Mouse (Mus musculus): ENCODE measurements around the gene Rbpjl. TPM values are rescaled to one million over a fixed set of nuclear protein-coding genes. Genes with fewer than 3 reads are reported as not detected.
A peak's percentile ranks its signal among the peaks of the same experiment; 100 is the strongest.

The Rbpjl gene
- polyA plus RNA-seq, 1 experiment from 2014 or later = not detected

DNA sequence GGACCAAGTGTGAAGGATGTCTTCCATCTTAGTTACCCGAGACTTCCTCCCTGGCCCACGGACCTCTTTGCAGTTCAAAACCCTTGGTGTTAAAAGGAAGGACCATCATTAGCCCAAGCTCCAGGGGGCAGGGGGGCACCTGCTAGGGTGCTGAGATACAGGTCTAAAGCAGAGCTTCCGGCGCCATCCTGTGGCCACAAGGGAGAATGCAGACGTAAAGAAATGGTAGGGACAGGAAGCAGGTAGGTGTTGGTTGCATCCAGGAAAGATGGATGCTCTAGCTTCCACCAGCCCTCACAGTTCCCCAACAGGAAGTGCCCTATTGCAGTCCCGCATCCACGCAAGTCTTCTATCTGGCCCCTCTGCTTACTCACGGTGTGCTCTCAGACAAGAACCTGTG lies 16.0 kb upstream of the Rbpjl start:
- Histone ChIP-seq H3K9ac (ENCODE audit: low read length) (no peak overlapping the region), H3K4me2 (ENCODE audit: low read length) (no peak overlapping the region), H3K27me3 (replicated peaks; ENCODE audit: control insufficient read depth, insufficient read depth, low read length) (0 out of 2 replicates have a peak, but pooled peaks cover 3% of the 10 kb centered on the region), H3K4me3 (ENCODE audit: low read depth, low read length) (no peak overlapping the region), H3K36me3 (ENCODE audit: control insufficient read depth, insufficient read depth, low read length) (no peaks in the 10 kb centered on the region), H3K27ac (ENCODE audit: low read depth, low read length) (no peak overlapping the region), H3K4me1 (ENCODE audit: control insufficient read depth, insufficient read depth, low read length) (peaks cover 2% of the 10 kb centered on the region; the same call in 1 of the 2 replicates), H3K9me3 (replicated peaks; ENCODE audit: control insufficient read depth, low read length) (no peaks in the 10 kb centered on the region)
- WGBS = 18% methylated on average over 8 of the region's 8 CpGs
- DNase-seq (ENCODE audit: low spot score) (no peak), ATAC-seq (no peak)

DNA sequence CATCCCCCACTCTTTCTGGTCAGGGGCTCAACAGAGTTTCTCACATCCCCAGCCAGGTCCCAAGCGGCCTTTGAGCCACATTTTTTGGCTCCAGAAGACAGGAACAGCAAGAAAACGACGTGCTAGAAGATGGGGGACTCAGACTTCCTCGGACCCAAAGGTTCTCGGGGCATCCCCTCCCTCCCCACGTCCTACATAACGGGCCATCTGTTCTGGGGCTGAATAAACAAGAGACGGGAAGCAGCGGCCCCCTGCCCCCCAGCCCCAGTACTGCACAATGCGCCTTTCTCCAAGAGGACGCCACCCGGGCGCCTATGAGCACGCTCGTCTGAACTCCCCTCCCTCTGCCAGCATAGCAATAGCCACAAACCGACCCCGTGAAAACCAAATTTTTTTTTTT lies 13.9 kb upstream of the Rbpjl start, which contains the start of gene Slpi:
Gene Slpi, minus strand, starts transcription at position 76 of the 400 bp plus-strand sequence.
- H3K27me3 ChIP-seq (replicated peaks; ENCODE audit: control insufficient read depth, insufficient read depth, low read length) = 0 out of 2 replicates have a peak, but pooled peaks cover 9% of the 10 kb centered on the region
- no peaks in the 10 kb centered on the region for H3K36me3 ChIP-seq (ENCODE audit: control insufficient read depth, insufficient read depth, low read length)
- H3K4me3 ChIP-seq (ENCODE audit: low read depth, low read length) = peak within 1 kb of the TSS; percentile 37
- ATAC-seq (peak; percentile 70), DNase-seq (ENCODE audit: low spot score) (peak; percentile 60)
- H3K27ac ChIP-seq (ENCODE audit: low read depth, low read length) = no peak within 1 kb of the TSS
- H3K4me1 ChIP-seq (ENCODE audit: control insufficient read depth, insufficient read depth, low read length) = peaks cover 2% of the 10 kb centered on the region; the same call in 1 of the 2 replicates
- under 1% methylated on average over 17 of the region's 17 CpGs for WGBS
- H3K4me2 ChIP-seq (ENCODE audit: low read length) = peak within 1 kb of the TSS; percentile 60
- H3K9me3 ChIP-seq (replicated peaks; ENCODE audit: control insufficient read depth, low read length) = no peaks in the 10 kb centered on the region
- peak within 1 kb of the TSS; percentile 56; the same call in 1 of the 2 replicates for H3K9ac ChIP-seq (ENCODE audit: low read length)

GRCm38 (mm10) chr2:164389499-164389898 lies 13.4 kb upstream of the Rbpjl start:
- Histone ChIP-seq H3K36me3 (ENCODE audit: control insufficient read depth, insufficient read depth, low read length) (no peaks in the 10 kb centered on the region), H3K9me3 (replicated peaks; ENCODE audit: control insufficient read depth, low read length) (no peaks in the 10 kb centered on the region), H3K4me1 (ENCODE audit: control insufficient read depth, insufficient read depth, low read length) (peaks cover 2% of the 10 kb centered on the region; the same call in 1 of the 2 replicates), H3K4me2 (ENCODE audit: low read length) (peak overlapping the region; percentile 60), H3K9ac (ENCODE audit: low read length) (peak overlapping the region; percentile 56; the same call in 1 of the 2 replicates), H3K4me3 (ENCODE audit: low read depth, low read length) (peak overlapping the region; percentile 37), H3K27ac (ENCODE audit: low read depth, low read length) (no peak overlapping the region), H3K27me3 (replicated peaks; ENCODE audit: control insufficient read depth, insufficient read depth, low read length) (0 out of 2 replicates have a peak, but pooled peaks cover 9% of the 10 kb centered on the region)
- WGBS = 0% methylated on average over 29 of the region's 30 CpGs
- ATAC-seq (peak; percentile 81), DNase-seq (ENCODE audit: low spot score) (peak; percentile 86)

GRCm38 (mm10) chr2:164393126-164393525 lies 9.8 kb upstream of the Rbpjl start:
- Histone ChIP-seq H3K27ac (ENCODE audit: low read depth, low read length) (no peak overlapping the region), H3K27me3 (replicated peaks; ENCODE audit: control insufficient read depth, insufficient read depth, low read length) (0 out of 2 replicates have a peak, but pooled peaks cover 9% of the 10 kb centered on the region), H3K4me2 (ENCODE audit: low read length) (no peak overlapping the region), H3K36me3 (ENCODE audit: control insufficient read depth, insufficient read depth, low read length) (no peaks in the 10 kb centered on the region), H3K4me1 (ENCODE audit: control insufficient read depth, insufficient read depth, low read length) (no peaks in the 10 kb centered on the region; the same call in 1 of the 2 replicates), H3K4me3 (ENCODE audit: low read depth, low read length) (no peak overlapping the region), H3K9me3 (replicated peaks; ENCODE audit: control insufficient read depth, low read length) (no peaks in the 10 kb centered on the region), H3K9ac (ENCODE audit: low read length) (no peak overlapping the region)
- DNase-seq (ENCODE audit: low spot score) = no peak
- 84% methylated on average over 29 of the region's 29 CpGs for WGBS
- ATAC-seq = no peak

- Histone ChIP-seq H3K4me3 (ENCODE audit: low read depth, low read length) (no peak overlapping the region), H3K9ac (ENCODE audit: low read length) (no peak overlapping the region), H3K9me3 (replicated peaks; ENCODE audit: control insufficient read depth, low read length) (no peaks in the 10 kb centered on the region), H3K27me3 (replicated peaks; ENCODE audit: control insufficient read depth, insufficient read depth, low read length) (peaks cover 27% of the 10 kb centered on the region), H3K4me2 (ENCODE audit: low read length) (no peak overlapping the region), H3K4me1 (ENCODE audit: control insufficient read depth, insufficient read depth, low read length) (no peaks in the 10 kb centered on the region), H3K27ac (ENCODE audit: low read depth, low read length) (no peak overlapping the region), H3K36me3 (ENCODE audit: control insufficient read depth, insufficient read depth, low read length) (no peaks in the 10 kb centered on the region)
- WGBS = 90% methylated on average over 7 of the region's 7 CpGs
- ATAC-seq (no peak), DNase-seq (ENCODE audit: low spot score) (no peak)
Measured at GRCm38 (mm10) chr2:164396076-164396475, 6.9 kb upstream of the Rbpjl start.

DNA sequence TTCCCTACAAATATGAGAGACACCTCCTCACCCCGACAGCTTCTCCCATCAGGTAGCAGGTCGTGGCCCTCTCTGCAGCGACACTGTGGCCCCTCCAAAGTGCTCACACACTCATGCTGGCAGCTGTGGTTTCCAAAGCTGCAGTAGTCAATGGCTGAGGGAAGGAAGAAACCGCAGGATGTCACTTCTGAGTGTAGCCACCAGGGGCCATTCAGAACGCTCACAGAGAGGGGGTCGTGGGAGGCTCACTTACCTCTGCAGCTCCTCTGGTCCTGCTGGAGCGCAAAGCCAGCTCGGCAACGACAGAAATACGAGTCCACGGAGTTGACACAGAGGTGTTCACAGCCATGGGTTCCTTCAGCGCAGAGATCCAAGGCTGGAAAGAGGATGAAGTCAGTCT lies 6.0 kb upstream of the Rbpjl start:
- Histone ChIP-seq H3K27me3 (replicated peaks; ENCODE audit: control insufficient read depth, insufficient read depth, low read length) (peaks cover 35% of the 10 kb centered on the region), H3K9ac (ENCODE audit: low read length) (no peak overlapping the region), H3K4me2 (ENCODE audit: low read length) (no peak overlapping the region), H3K9me3 (replicated peaks; ENCODE audit: control insufficient read depth, low read length) (no peaks in the 10 kb centered on the region), H3K4me1 (ENCODE audit: control insufficient read depth, insufficient read depth, low read length) (no peaks in the 10 kb centered on the region), H3K4me3 (ENCODE audit: low read depth, low read length) (no peak overlapping the region), H3K36me3 (ENCODE audit: control insufficient read depth, insufficient read depth, low read length) (no peaks in the 10 kb centered on the region), H3K27ac (ENCODE audit: low read depth, low read length) (no peak overlapping the region)
- WGBS = 78% methylated on average over 12 of the region's 12 CpGs
- no peak for DNase-seq (ENCODE audit: low spot score)
- no peak for ATAC-seq

- H3K4me3 ChIP-seq (ENCODE audit: low read depth, low read length) = no peak overlapping the region
- WGBS = 8% methylated on average over 14 of the region's 14 CpGs
- no peak overlapping the region for H3K27ac ChIP-seq (ENCODE audit: low read depth, low read length)
- no peaks in the 10 kb centered on the region for H3K4me1 ChIP-seq (ENCODE audit: control insufficient read depth, insufficient read depth, low read length)
- H3K9me3 ChIP-seq (replicated peaks; ENCODE audit: control insufficient read depth, low read length) = no peaks in the 10 kb centered on the region
- peaks cover 91% of the 10 kb centered on the region for H3K27me3 ChIP-seq (replicated peaks; ENCODE audit: control insufficient read depth, insufficient read depth, low read length)
- no peak for ATAC-seq
- no peak for DNase-seq (ENCODE audit: low spot score)
- no peak overlapping the region for H3K4me2 ChIP-seq (ENCODE audit: low read length)
- H3K9ac ChIP-seq (ENCODE audit: low read length) = no peak overlapping the region
- no peaks in the 10 kb centered on the region for H3K36me3 ChIP-seq (ENCODE audit: control insufficient read depth, insufficient read depth, low read length)
Measured at GRCm38 (mm10) chr2:164403396-164404081, 598 bp downstream of the Rbpjl start.

GRCm38 (mm10) chr2:164404082-164404990 lies 1.4 kb downstream of the Rbpjl start:
- H3K9me3 ChIP-seq (replicated peaks; ENCODE audit: control insufficient read depth, low read length) = no peaks in the 10 kb centered on the region
- ATAC-seq (no peak), DNase-seq (ENCODE audit: low spot score) (no peak)
- H3K27me3 ChIP-seq (replicated peaks; ENCODE audit: control insufficient read depth, insufficient read depth, low read length) = peaks cover 92% of the 10 kb centered on the region
- no peak overlapping the region for H3K9ac ChIP-seq (ENCODE audit: low read length)
- H3K36me3 ChIP-seq (ENCODE audit: control insufficient read depth, insufficient read depth, low read length) = no peaks in the 10 kb centered on the region
- H3K4me3 ChIP-seq (ENCODE audit: low read depth, low read length) = peak overlapping the region; percentile 13; the same call in 1 of the 2 replicates
- 1% methylated on average over 43 of the region's 49 CpGs for WGBS
- H3K27ac ChIP-seq (ENCODE audit: low read depth, low read length) = no peak overlapping the region
- H3K4me1 ChIP-seq (ENCODE audit: control insufficient read depth, insufficient read depth, low read length) = no peaks in the 10 kb centered on the region
- peak overlapping the region; percentile 40 for H3K4me2 ChIP-seq (ENCODE audit: low read length)
